Mouse (Mus musculus): ENCODE measurements at regions not wholly inside any gene's neighbourhood (a gene's known extent, or its start where the extent isn't known, plus 50 kb on each side); places are given as distances from the start of the nearest gene placed in this dataset.

- no peak for DNase-seq (ENCODE audit: low spot score in 2 of 2)
Measured at GRCm38 (mm10) chr9:91823733-91824487, 368.8 kb upstream of the Plscr5 start.

- DNase-seq (ENCODE audit: low spot score in 2 of 2) = peak in 1 of 2 experiments; percentile 27
Measured at GRCm38 (mm10) chr9:91818616-91819328, 374.0 kb upstream of the Plscr5 start.

- DNase-seq (ENCODE audit: low spot score in 2 of 2) = no peak
Measured at GRCm38 (mm10) chr9:91803372-91803961, 389.3 kb upstream of the Plscr5 start.

- no peak for DNase-seq (ENCODE audit: low spot score in 2 of 2)
Measured at GRCm38 (mm10) chr9:91798837-91799225, 393.9 kb upstream of the Plscr5 start.

- no peak for DNase-seq (ENCODE audit: low spot score in 2 of 2)
Measured at GRCm38 (mm10) chr9:91798171-91798836, 394.4 kb upstream of the Plscr5 start.

GRCm38 (mm10) chr9:91796976-91797375, 395.8 kb upstream of the Plscr5 start:
- no peak for DNase-seq (ENCODE audit: low spot score in 2 of 2)

- no peak for DNase-seq (ENCODE audit: low spot score in 2 of 2)
Measured at GRCm38 (mm10) chr9:91752935-91753334, 387.3 kb upstream of the Zic1 start.

- no peak for DNase-seq (ENCODE audit: low spot score in 2 of 2)
Measured at GRCm38 (mm10) chr9:91711106-91711505, 345.5 kb upstream of the Zic1 start.

GRCm38 (mm10) chr9:91680859-91681258, 315.2 kb upstream of the Zic1 start:
- DNase-seq (ENCODE audit: low spot score in 2 of 2) = no peak

- no peak for DNase-seq (ENCODE audit: low spot score in 2 of 2)
Measured at GRCm38 (mm10) chr9:91666667-91667066, 301.1 kb upstream of the Zic1 start.

- DNase-seq (ENCODE audit: low spot score in 2 of 2) = no peak
Measured at GRCm38 (mm10) chr9:91660089-91660488, 294.5 kb upstream of the Zic1 start.

- DNase-seq (ENCODE audit: low spot score in 2 of 2) = no peak
Measured at GRCm38 (mm10) chr9:91654071-91654470, 288.5 kb upstream of the Zic1 start.

- no peak for DNase-seq (ENCODE audit: low spot score in 2 of 2)
Measured at GRCm38 (mm10) chr9:91652384-91653100, 286.9 kb upstream of the Zic1 start.

- no peak for DNase-seq (ENCODE audit: low spot score in 2 of 2)
Measured at GRCm38 (mm10) chr9:91610401-91610800, 244.8 kb upstream of the Zic1 start.

- DNase-seq (ENCODE audit: low spot score in 2 of 2) = no peak
Measured at GRCm38 (mm10) chr9:91609457-91610166, 244.0 kb upstream of the Zic1 start.

GRCm38 (mm10) chr9:91601740-91602139, 236.1 kb upstream of the Zic1 start:
- DNase-seq (ENCODE audit: low spot score in 2 of 2) = no peak

GRCm38 (mm10) chr9:91591915-91592314, 226.3 kb upstream of the Zic1 start:
- DNase-seq (ENCODE audit: low spot score in 2 of 2) = no peak

GRCm38 (mm10) chr9:91588756-91589155, 223.1 kb upstream of the Zic1 start:
- DNase-seq (ENCODE audit: low spot score in 2 of 2) = no peak

- no peak for DNase-seq (ENCODE audit: low spot score in 2 of 2)
Measured at GRCm38 (mm10) chr9:91587861-91588260, 222.3 kb upstream of the Zic1 start.

- no peak for DNase-seq (ENCODE audit: low spot score in 2 of 2)
Measured at GRCm38 (mm10) chr9:91587271-91587670, 221.7 kb upstream of the Zic1 start.

Data from gastrocnemius, postnatal 4 days (tissue).